Mouse (Mus musculus) ES-E14 (cell line): Measurements from ENCODE around the gene Myo15b. TPM values are rescaled to one million over a fixed set of nuclear protein-coding genes. Genes with fewer than 3 reads are reported as not detected.

Source experiments
- DNase-seq: peaks from one replicate; pipeline ENCODE4 v3.0.0-alpha.2; 2013; ENCODE audit warnings: low read depth, low spot score
- H3K27ac ChIP-seq: 2 replicates; pipeline ENCODE4 v1.5.1; 2012; ENCODE audit warnings: low read depth, mild to moderate bottlenecking, low read length, moderate library complexity, mixed read lengths; ENCODE audit not compliant: poor library complexity, insufficient read depth, severe bottlenecking
- H3K36me3 ChIP-seq: 2 replicates; pipeline ENCODE4 v1.6.1; 2012; ENCODE audit warnings: mild to moderate bottlenecking, low read length, moderate library complexity, mixed read lengths; ENCODE audit not compliant: control insufficient read depth, poor library complexity, insufficient read depth, severe bottlenecking
- H3K4me1 ChIP-seq, 2 experiments: fragments of 150-350 bp in 1 of 2; sonication (generic) in 1 of 2; 2 replicates each; pipeline ENCODE4 v1.6.1; 2012; ENCODE audit warnings: low read length in 2 of 2, mild to moderate bottlenecking in 1 of 2, mixed read lengths in 1 of 2; ENCODE audit not compliant: control insufficient read depth in 2 of 2, insufficient read depth in 2 of 2, poor library complexity in 1 of 2
- H3K4me3 ChIP-seq, 2 experiments: fragments of 150-350 bp in 1 of 2; sonication (generic) in 1 of 2; 2 replicates each; pipeline ENCODE4 v1.5.1; 2012; ENCODE audit warnings: low read length in 2 of 2, low read depth in 1 of 2, mild to moderate bottlenecking in 1 of 2, mixed read lengths in 1 of 2; ENCODE audit not compliant: insufficient read depth in 1 of 2, poor library complexity in 1 of 2, severe bottlenecking in 1 of 2
- H3K9ac ChIP-seq: 2 replicates; pipeline ENCODE4 v1.6.1; 2012; ENCODE audit warnings: low read depth, mild to moderate bottlenecking, low read length, mixed read lengths; ENCODE audit not compliant: poor library complexity, insufficient read depth, severe bottlenecking
- H3K9me3 ChIP-seq: fragments of 150-350 bp; sonication (generic); 2 replicates; pipeline ENCODE4 v1.6.1; 2012; ENCODE audit warnings: low read depth, mild to moderate bottlenecking, low read length; ENCODE audit not compliant: control insufficient read depth, insufficient read depth
- CHD2 ChIP-seq: IDR thresholded peaks from 2 replicates; pipeline ENCODE4 v1.6.1; 2014; ENCODE audit warnings: mild to moderate bottlenecking, low read depth, low read length, inconsistent platforms
- HCFC1 ChIP-seq: IDR thresholded peaks from 2 replicates; pipeline ENCODE4 v1.6.1; 2012; ENCODE audit warnings: low read length, inconsistent platforms, borderline replicate concordance; ENCODE audit not compliant: insufficient read depth
- MAFK ChIP-seq: IDR thresholded peaks from 2 replicates; pipeline ENCODE4 v1.6.1; 2014; ENCODE audit warnings: mild to moderate bottlenecking, low read depth, low read length, inconsistent platforms; ENCODE audit not compliant: insufficient read depth
- ZC3H11A ChIP-seq: IDR thresholded peaks from 2 replicates; pipeline ENCODE4 v1.6.1; 2012; ENCODE audit warnings: low read depth, mild to moderate bottlenecking, inconsistent platforms, low read length, borderline replicate concordance
- ZNF384 ChIP-seq: IDR thresholded peaks from 2 replicates; pipeline ENCODE4 v1.6.1; 2012; ENCODE audit warnings: low read depth, low read length, inconsistent platforms
- in situ Hi-C, 2 experiments: fragments of 600-800 bp; cut with MboI; formaldehyde crosslinking; loops; one replicate each; pipeline ENCODE4 v1.15.1; 2025; ENCODE audit warnings: low sequenced_read_pairs in 2 of 2, inconsistent platforms in 1 of 2; ENCODE audit not compliant: unreplicated experiment in 2 of 2
- total RNA-seq: library from RNA; depleted of rRNA; stranded (reverse); fragments of 300-350 nt; gene quantifications from 2 replicates; pipeline ENCODE4 v1.2.3, GENCODE M21; 2012

Gene Myo15b
- total RNA-seq, 1 experiment = 4.6 TPM

GRCm38 (mm10) chr11:115898446-115898845 is 40.2 kb downstream of the Myo15b start:
- no peak for DNase-seq
- Histone ChIP-seq H3K9ac (no peak overlapping the region), H3K4me1 (peaks cover 0 to 8% of the 10 kb centered on the region in 2 experiments; a peak in 2 of 4 replicates), H3K36me3 (peaks cover 4% of the 10 kb centered on the region; the same call in 1 of the 2 replicates), H3K9me3 (no peaks in the 10 kb centered on the region), H3K4me3 (no peak overlapping the region), H3K27ac (no peak overlapping the region)
- in situ Hi-C loops = no loop called here
- TF ChIP-seq HCFC1 (no peak), MAFK (no peak), ZC3H11A (no peak)

DNA sequence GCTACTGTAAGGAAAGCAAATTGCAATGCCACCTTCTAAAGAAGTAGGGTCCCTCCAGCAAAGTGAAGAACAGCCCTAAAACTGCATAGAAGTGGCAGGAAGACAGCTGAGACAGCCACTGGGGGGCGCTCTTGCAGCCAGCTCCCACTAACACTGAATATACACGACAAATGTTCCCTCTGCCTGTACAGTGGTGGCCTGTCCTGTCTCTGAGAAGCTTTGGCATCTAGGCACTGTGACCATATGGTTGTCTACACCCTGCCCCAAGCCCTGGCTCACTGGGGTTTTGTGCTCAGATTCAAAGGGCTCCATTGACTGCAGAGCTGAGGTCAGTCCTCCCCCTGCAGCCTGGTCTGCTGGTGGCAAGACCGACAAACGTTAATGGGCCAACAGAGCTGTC is 40.7 kb downstream of the Myo15b start:
- no peak overlapping the region for H3K9ac ChIP-seq
- in situ Hi-C loops = no loop called here

DNA sequence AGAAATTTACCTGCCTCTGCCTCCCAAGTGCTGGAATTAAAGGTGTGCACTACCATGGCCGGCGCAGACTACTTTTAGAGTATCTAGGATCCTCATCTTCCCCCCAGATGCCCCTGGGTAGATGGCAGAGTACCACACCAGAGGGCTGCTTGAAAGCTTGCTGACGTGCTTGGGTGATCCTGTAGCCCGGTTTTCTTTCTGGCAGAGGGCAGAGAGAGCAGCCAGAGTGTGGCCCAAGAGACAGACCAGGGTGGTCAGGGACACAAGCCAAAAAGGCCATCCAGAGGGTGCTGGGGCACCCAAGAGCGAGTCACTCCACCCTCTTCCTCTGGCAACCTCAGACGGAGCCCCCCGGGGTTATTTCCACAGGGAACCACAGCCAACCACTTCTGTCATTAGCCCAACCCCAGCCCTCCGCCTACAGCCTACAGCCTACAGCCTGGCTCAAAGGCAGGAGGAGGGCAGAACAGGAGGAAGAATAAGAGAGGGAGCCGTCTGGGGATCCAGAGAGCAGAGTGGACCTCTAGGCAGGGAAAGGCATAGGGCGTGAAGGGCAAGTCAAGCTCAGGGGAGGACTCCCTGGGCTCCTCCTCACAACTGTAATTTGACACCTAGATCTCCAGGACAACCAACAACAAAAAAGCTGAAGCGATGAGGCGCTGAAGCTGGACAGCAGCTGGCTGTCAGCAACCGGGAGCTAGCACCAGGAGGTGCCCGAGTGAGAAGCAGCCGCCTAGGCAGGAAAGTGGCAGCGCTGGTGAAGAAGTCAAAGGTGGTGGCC is 41.5 kb downstream of the Myo15b start, which contains the start of gene Smim5:
TSS of gene Smim5 (plus strand) at position 481 of the 781 bp plus-strand sequence.
- no peak within 1 kb of the TSS for H3K4me3 ChIP-seq
- no peak for TF ChIP-seq MAFK
- no peak for TF ChIP-seq ZNF384
- no peak for TF ChIP-seq CHD2
- TF ChIP-seq ZC3H11A = no peak
- no peak for TF ChIP-seq HCFC1
- H3K36me3 ChIP-seq = peaks cover 4% of the 10 kb centered on the region; the same call in 1 of the 2 replicates
- DNase-seq = peak; percentile 66
- peaks cover 0 to 15% of the 10 kb centered on the region in 2 experiments; a peak in 2 of 4 replicates for H3K4me1 ChIP-seq
- no peak within 1 kb of the TSS for H3K9ac ChIP-seq
- no peaks in the 10 kb centered on the region for H3K9me3 ChIP-seq
- in situ Hi-C loops = no loop called here
- H3K27ac ChIP-seq = no peak within 1 kb of the TSS

More for the DNA sequence above, 40.7 kb downstream of the Myo15b start:
- no peak overlapping the region for H3K27ac ChIP-seq
- TF ChIP-seq CHD2 = no peak
- TF ChIP-seq ZNF384 = no peak
- no peak for TF ChIP-seq ZC3H11A
- TF ChIP-seq MAFK = no peak
- no peak for TF ChIP-seq HCFC1
- H3K4me3 ChIP-seq = no peak overlapping the region
- H3K36me3 ChIP-seq = peaks cover 4% of the 10 kb centered on the region; the same call in 1 of the 2 replicates
- no peaks in the 10 kb centered on the region for H3K9me3 ChIP-seq
- no peak for DNase-seq
- peaks cover 0 to 11% of the 10 kb centered on the region in 2 experiments; a peak in 2 of 4 replicates for H3K4me1 ChIP-seq

DNA sequence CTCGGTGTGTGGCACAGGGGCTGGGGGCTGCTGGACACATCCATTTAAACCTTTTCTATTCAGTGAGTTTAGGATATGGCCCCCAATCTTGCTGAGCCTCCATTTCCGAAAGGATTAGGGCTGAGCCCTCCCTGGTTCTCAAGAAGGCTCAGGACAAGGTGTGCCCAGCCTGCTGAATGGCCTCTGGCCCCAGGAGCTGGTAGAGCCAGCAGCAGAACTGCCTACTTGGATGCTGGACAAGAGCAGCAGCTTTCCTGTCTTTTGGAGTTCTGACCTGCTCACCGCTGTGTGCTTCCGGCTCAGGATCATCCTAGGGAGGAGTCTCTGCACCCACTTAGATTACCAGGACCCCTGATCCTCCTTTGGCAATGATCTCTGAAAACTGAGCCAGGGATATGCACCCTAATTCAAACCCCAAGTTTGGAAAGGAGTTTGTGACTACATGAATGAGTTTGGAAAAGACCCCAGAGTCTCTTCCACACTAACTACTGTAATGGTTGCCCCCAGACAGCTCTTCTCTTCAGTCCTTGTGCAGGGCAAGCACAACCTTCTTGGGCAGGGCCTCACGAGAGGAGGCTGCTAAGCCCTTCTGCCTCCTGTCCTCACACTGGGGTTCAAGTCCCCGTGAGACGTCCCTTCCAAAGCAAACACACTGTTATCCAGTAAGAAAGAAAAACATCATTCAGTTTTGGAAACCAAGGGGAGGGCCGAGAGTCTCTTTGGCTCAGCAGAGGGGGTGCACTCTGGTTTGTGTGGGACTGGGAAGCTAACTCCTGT is 42.5 kb downstream of the Myo15b start:
- Histone ChIP-seq H3K4me3 (no peak overlapping the region), H3K9ac (no peak overlapping the region), H3K36me3 (peaks cover 4% of the 10 kb centered on the region; the same call in 1 of the 2 replicates), H3K27ac (no peak overlapping the region), H3K4me1 (peaks cover 0 to 18% of the 10 kb centered on the region in 2 experiments; a peak in 2 of 4 replicates), H3K9me3 (no peaks in the 10 kb centered on the region)
- TF ChIP-seq ZNF384 = no peak
- no peak for TF ChIP-seq MAFK
- no peak for TF ChIP-seq CHD2
- TF ChIP-seq HCFC1 = no peak
- no peak for TF ChIP-seq ZC3H11A
- no peak for DNase-seq
- in situ Hi-C loops = no loop called here
